Mouse (Mus musculus) forebrain, postnatal 0 days (tissue): ENCODE measurements around the gene Rimbp3. TPM values are rescaled to one million over a fixed set of nuclear protein-coding genes. Genes with fewer than 3 reads are reported as not detected.

ENCODE experiments used
- ATAC-seq: fragments of 200-750 bp; cut with Nextera tagmentation; 2 replicates; pipeline ENCODE4 v1.8.0; 2017; ENCODE audit warnings: mild to moderate bottlenecking, moderate library complexity
- DNase-seq: peaks from one replicate; pipeline ENCODE4 v3.0.0-alpha.2; 2015
- H3K27ac ChIP-seq: fragments of 300-500 bp; sonication (generic); 2 replicates; pipeline ENCODE4 v1.5.1; 2014; ENCODE audit warnings: low read depth, mild to moderate bottlenecking, antibody characterized with exemption, low read length, moderate library complexity, mixed read lengths
- H3K27me3 ChIP-seq: fragments of 300-500 bp; sonication (generic); 2 replicates; pipeline ENCODE4 v1.6.1; 2014; ENCODE audit warnings: mild to moderate bottlenecking, low read length, mixed read lengths; ENCODE audit not compliant: insufficient read depth
- H3K36me3 ChIP-seq: fragments of 300-500 bp; sonication (generic); 2 replicates; pipeline ENCODE4 v1.6.1; 2014; ENCODE audit warnings: mild to moderate bottlenecking, moderate library complexity; ENCODE audit not compliant: insufficient read depth
- H3K4me1 ChIP-seq: fragments of 300-500 bp; sonication (generic); 2 replicates; pipeline ENCODE4 v1.6.1; 2014; ENCODE audit warnings: antibody characterized with exemption; ENCODE audit not compliant: insufficient read depth
- H3K4me2 ChIP-seq: fragments of 300-500 bp; sonication (generic); 2 replicates; pipeline ENCODE4 v1.6.1; 2014; ENCODE audit warnings: low read depth, mild to moderate bottlenecking, moderate library complexity
- H3K4me3 ChIP-seq: fragments of 300-500 bp; sonication (generic); 2 replicates; pipeline ENCODE4 v1.5.1; 2014; ENCODE audit warnings: low read depth, low read length, mixed read lengths
- H3K9ac ChIP-seq: fragments of 300-500 bp; sonication (generic); 2 replicates; pipeline ENCODE4 v1.6.1; 2014; ENCODE audit warnings: mild to moderate bottlenecking
- H3K9me3 ChIP-seq: fragments of 300-500 bp; sonication (generic); 2 replicates; pipeline ENCODE4 v1.6.1; 2016; ENCODE audit warnings: low read length
- CTCF ChIP-seq: sonication (generic); IDR thresholded peaks from 2 replicates; pipeline ENCODE4 v1.5.1; 2016; ENCODE audit warnings: antibody characterized with exemption, control low read depth, low read depth
- WGBS: fragments of 180-500 bp; shearing (Covaris S2); extraction: QIAGEN DNeasy Blood & Tissue Kit; methylation state at CpG from one replicate; pipeline ENCODE4 v1.1.7; 2014; 5-methylcytosine and 5-hydroxymethylcytosine counted together
- polyA plus RNA-seq: library from polyadenylated mRNA; unstranded; fragments of >200 nt; fragmentation: Nextera tagmentation; extraction: Ambion mirVana; gene quantifications from 2 replicates; pipeline ENCODE4 v1.2.1, GENCODE M21; 2015
- total RNA-seq: library from RNA; depleted of rRNA; stranded (reverse); fragments of >200 nt; gene quantifications from 2 replicates; pipeline ENCODE4 v1.2.3, GENCODE M21; 2014

The Rimbp3 gene
- total and polyA plus RNA-seq, 2 experiments from 2014 or later, result 1.3 to 3.3 TPM

- peak; percentile 51 for DNase-seq
- peak; percentile 60 for TF ChIP-seq CTCF
- Histone ChIP-seq H3K27me3 (no peaks in the 10 kb centered on the region), H3K4me2 (no peak overlapping the region), H3K9ac (no peak overlapping the region), H3K27ac (no peak overlapping the region), H3K9me3 (no peaks in the 10 kb centered on the region), H3K36me3 (no peaks in the 10 kb centered on the region), H3K4me3 (no peak overlapping the region), H3K4me1 (peaks cover 14% of the 10 kb centered on the region; the same call in 1 of the 2 replicates)
- 63% methylated on average over 2 of the region's 2 CpGs for WGBS
- peak; percentile 77 for ATAC-seq
Observed at GRCm38 (mm10) chr16:17201977-17202376, 6.4 kb upstream of the Rimbp3 start.

- H3K27me3 ChIP-seq, result no peaks in the 10 kb centered on the region
- DNase-seq (no peak), ATAC-seq (no peak)
- WGBS, result 91% methylated on average over 1 of the region's 1 CpGs
- H3K4me2 ChIP-seq, result peak within 1 kb of the TSS; percentile 71
- H3K27ac ChIP-seq, result peak within 1 kb of the TSS; percentile 77; the same call in 1 of the 2 replicates
- no peaks in the 10 kb centered on the region for H3K36me3 ChIP-seq
- no peaks in the 10 kb centered on the region for H3K9me3 ChIP-seq
- H3K4me1 ChIP-seq, result peaks cover 14% of the 10 kb centered on the region; the same call in 1 of the 2 replicates
- peak within 1 kb of the TSS; percentile 97 for H3K9ac ChIP-seq
- H3K4me3 ChIP-seq, result peak within 1 kb of the TSS; percentile 75
- TF ChIP-seq CTCF, result no peak
Observed at GRCm38 (mm10) chr16:17202549-17202948, 5.9 kb upstream of the Rimbp3 start, which contains the start of gene Ube2l3. Ube2l3 (minus strand) TSS chr16:17202649.

- Histone ChIP-seq H3K36me3 (no peaks in the 10 kb centered on the region), H3K9me3 (no peaks in the 10 kb centered on the region), H3K27ac (no peak overlapping the region), H3K4me2 (no peak overlapping the region), H3K4me1 (peaks cover 5% of the 10 kb centered on the region; the same call in 1 of the 2 replicates), H3K9ac (no peak overlapping the region), H3K27me3 (no peaks in the 10 kb centered on the region), H3K4me3 (no peak overlapping the region)
- ATAC-seq (no peak), DNase-seq (peak; percentile 37)
- WGBS, result 8% methylated on average over 6 of the region's 6 CpGs
- peak; percentile 76 for TF ChIP-seq CTCF
Observed at GRCm38 (mm10) chr16:17204990-17205389, 3.4 kb upstream of the Rimbp3 start.

GRCm38 (mm10) chr16:17209404-17209960 is 1.1 kb downstream of the Rimbp3 start:
- Histone ChIP-seq H3K27ac (peak overlapping the region; percentile 87), H3K9me3 (no peaks in the 10 kb centered on the region), H3K4me2 (peak overlapping the region; percentile 97), H3K4me1 (0 out of 2 replicates have a peak, but pooled peaks cover 6% of the 10 kb centered on the region), H3K4me3 (peak overlapping the region; percentile 70), H3K27me3 (no peaks in the 10 kb centered on the region; the same call in 1 of the 2 replicates), H3K36me3 (no peaks in the 10 kb centered on the region), H3K9ac (peak overlapping the region; percentile 78)
- no peak for DNase-seq
- TF ChIP-seq CTCF, result no peak
- peak; percentile 11 for ATAC-seq
- WGBS, result under 1% methylated on average over 37 of the region's 37 CpGs

- Histone ChIP-seq H3K9ac (peak overlapping the region; percentile 78), H3K4me1 (0 out of 2 replicates have a peak, but pooled peaks cover 6% of the 10 kb centered on the region), H3K4me3 (peak overlapping the region; percentile 70), H3K9me3 (no peaks in the 10 kb centered on the region), H3K36me3 (no peaks in the 10 kb centered on the region), H3K4me2 (peak overlapping the region; percentile 97), H3K27ac (peak overlapping the region; percentile 87; the same call in 1 of the 2 replicates), H3K27me3 (no peaks in the 10 kb centered on the region; the same call in 1 of the 2 replicates)
- 8% methylated on average over 48 of the region's 48 CpGs for WGBS
- DNase-seq (peak; percentile 91), ATAC-seq (peak; percentile 74)
- peak; percentile 91 for TF ChIP-seq CTCF
Observed at GRCm38 (mm10) chr16:17209981-17210838, 1.8 kb downstream of the Rimbp3 start.

GRCm38 (mm10) chr16:17216934-17217633 is 8.7 kb downstream of the Rimbp3 start:
- WGBS, result 66% methylated on average over 8 of the region's 8 CpGs
- no peak for TF ChIP-seq CTCF
- H3K4me1 ChIP-seq, result no peaks in the 10 kb centered on the region
- no peaks in the 10 kb centered on the region for H3K27me3 ChIP-seq
- no peak overlapping the region for H3K4me3 ChIP-seq
- ATAC-seq (no peak), DNase-seq (no peak)
- no peaks in the 10 kb centered on the region for H3K36me3 ChIP-seq
- no peak overlapping the region for H3K4me2 ChIP-seq
- no peak overlapping the region for H3K27ac ChIP-seq
- no peaks in the 10 kb centered on the region for H3K9me3 ChIP-seq
- no peak overlapping the region for H3K9ac ChIP-seq
